Mouse (Mus musculus) MEL (cell line): ENCODE measurements around the gene Mef2b. TPM values are rescaled to one million over a fixed set of nuclear protein-coding genes. Genes with fewer than 3 reads are reported as not detected.

ENCODE experiments used
- DNase-seq: peaks from one replicate; pipeline ENCODE4 v3.0.0; 2011; ENCODE audit warnings: low read depth, low spot score
- H3K27ac ChIP-seq: 2 replicates; pipeline ENCODE4 v1.5.1; 2012; ENCODE audit warnings: low read depth, mild to moderate bottlenecking, control low read depth, low read length, moderate library complexity; ENCODE audit not compliant: control insufficient read depth
- H3K27me3 ChIP-seq, 2 experiments: fragments of 150-350 bp in 1 of 2; sonication (generic) in 1 of 2; 2 replicates each; pipeline ENCODE4 v1.6.1; 2012; ENCODE audit warnings: low read length in 2 of 2, mild to moderate bottlenecking in 2 of 2, improper control_type of control experiment in 1 of 2, moderate library complexity in 1 of 2; ENCODE audit not compliant: insufficient read depth in 2 of 2, control insufficient read depth in 1 of 2
- H3K36me3 ChIP-seq, 2 experiments: 2 replicates each; pipeline ENCODE4 v1.6.1; 2012 to 2014; ENCODE audit warnings: low read length in 2 of 2, improper control_type of control experiment in 1 of 2, inconsistent platforms in 1 of 2, mild to moderate bottlenecking in 1 of 2; ENCODE audit not compliant: insufficient read depth in 2 of 2, control insufficient read depth in 1 of 2
- H3K4me1 ChIP-seq, 2 experiments: fragments of 150-350 bp in 1 of 2; sonication (generic) in 1 of 2; 2 replicates each; pipeline ENCODE4 v1.6.1; 2012; ENCODE audit warnings: low read length in 2 of 2, improper control_type of control experiment in 1 of 2, mild to moderate bottlenecking in 1 of 2; ENCODE audit not compliant: insufficient read depth in 2 of 2, control insufficient read depth in 1 of 2
- H3K4me3 ChIP-seq, 2 experiments: fragments of 150-350 bp in 1 of 2; sonication (generic) in 1 of 2; 2 replicates each; pipeline ENCODE4 v1.5.1; 2012; ENCODE audit warnings: low read depth in 2 of 2, low read length in 2 of 2, mild to moderate bottlenecking in 2 of 2, moderate library complexity in 2 of 2, control low read depth in 1 of 2, improper control_type of control experiment in 1 of 2; ENCODE audit not compliant: control insufficient read depth in 1 of 2, insufficient read depth in 1 of 2
- H3K79me2 ChIP-seq: 2 replicates; pipeline ENCODE4 v1.6.1; 2012; ENCODE audit warnings: mild to moderate bottlenecking, low read length, moderate library complexity; ENCODE audit not compliant: control insufficient read depth, poor library complexity, insufficient read depth
- H3K9ac ChIP-seq: 2 replicates; pipeline ENCODE4 v1.6.1; 2012; ENCODE audit warnings: low read depth, mild to moderate bottlenecking, control low read depth, low read length, moderate library complexity; ENCODE audit not compliant: control insufficient read depth, poor library complexity, severe bottlenecking
- H3K9me3 ChIP-seq: fragments of 150-350 bp; sonication (generic); replicated peaks from 2 replicates; pipeline ENCODE4 v1.6.1; 2012; ENCODE audit warnings: mild to moderate bottlenecking, low read length, improper control_type of control experiment, moderate library complexity; ENCODE audit not compliant: insufficient read depth
- BHLHE40 ChIP-seq: IDR thresholded peaks from 2 replicates; pipeline ENCODE4 v1.6.1; 2012; ENCODE audit warnings: low read depth, mild to moderate bottlenecking, inconsistent platforms, low read length, improper control_type of control experiment, borderline replicate concordance
- CHD1 ChIP-seq: IDR thresholded peaks from 2 replicates; pipeline ENCODE4 v1.6.1; 2012; ENCODE audit warnings: low read depth, mild to moderate bottlenecking, inconsistent platforms, low read length, improper control_type of control experiment
- CTCF ChIP-seq, 3 experiments: IDR thresholded peaks in 2 of 3; conservative IDR thresholded peaks in 1 of 3; 2 replicates each; pipeline ENCODE4 v1.5.1; 2011 to 2012; ENCODE audit warnings: low read length in 3 of 3, low read depth in 2 of 3, mild to moderate bottlenecking in 2 of 3, improper control_type of control experiment in 1 of 3, inconsistent platforms in 1 of 3, mixed read lengths in 1 of 3, moderate library complexity in 1 of 3; ENCODE audit not compliant: control insufficient read depth in 1 of 3, insufficient read depth in 1 of 3, poor library complexity in 1 of 3, severe bottlenecking in 1 of 3
- ELF1 ChIP-seq: IDR thresholded peaks from 2 replicates; pipeline ENCODE4 v1.6.1; 2014; ENCODE audit warnings: low read depth, mild to moderate bottlenecking, inconsistent platforms, low read length, improper control_type of control experiment, moderate library complexity
- EP300 ChIP-seq, 2 experiments: IDR thresholded peaks; 2 replicates each; pipeline ENCODE4 v1.6.1; 2011; ENCODE audit warnings: improper control_type of control experiment in 2 of 2, low read length in 2 of 2, low read depth in 1 of 2, mild to moderate bottlenecking in 1 of 2
- GABPA ChIP-seq: IDR thresholded peaks from 2 replicates; pipeline ENCODE4 v1.6.1; 2012; ENCODE audit warnings: low read depth, mild to moderate bottlenecking, inconsistent platforms, low read length, improper control_type of control experiment, moderate library complexity
- GATA1 ChIP-seq: IDR thresholded peaks from 2 replicates; pipeline ENCODE4 v1.6.1; 2011; ENCODE audit warnings: low read depth, low read length, improper control_type of control experiment
- MAX ChIP-seq: IDR thresholded peaks from 2 replicates; pipeline ENCODE4 v1.6.1; 2011; ENCODE audit warnings: low read length, improper control_type of control experiment
- MAZ ChIP-seq: IDR thresholded peaks from 2 replicates; pipeline ENCODE4 v1.6.1; 2012; ENCODE audit warnings: low read depth, mild to moderate bottlenecking, inconsistent platforms, low read length, improper control_type of control experiment
- MEF2A ChIP-seq: IDR thresholded peaks from 2 replicates; pipeline ENCODE4 v1.6.1; 2014; ENCODE audit warnings: low read depth, mild to moderate bottlenecking, inconsistent platforms, low read length, improper control_type of control experiment; ENCODE audit not compliant: poor library complexity, insufficient replicate concordance, severe bottlenecking; ENCODE audit errors: extremely low read depth
- MXI1 ChIP-seq: IDR thresholded peaks from 2 replicates; pipeline ENCODE4 v1.6.1; 2011; ENCODE audit warnings: mild to moderate bottlenecking, low read depth, low read length, improper control_type of control experiment
- MYB ChIP-seq: IDR thresholded peaks from 2 replicates; pipeline ENCODE4 v1.6.1; 2011; ENCODE audit warnings: mild to moderate bottlenecking, low read depth, low read length, improper control_type of control experiment
- MYC ChIP-seq: IDR thresholded peaks from 2 replicates; pipeline ENCODE4 v1.6.1; 2011; ENCODE audit warnings: low read depth, mild to moderate bottlenecking, low read length, improper control_type of control experiment, moderate library complexity
- NRF1 ChIP-seq: IDR thresholded peaks from 2 replicates; pipeline ENCODE4 v1.6.1; 2014; ENCODE audit warnings: low read depth, mild to moderate bottlenecking, inconsistent platforms, low read length, improper control_type of control experiment, moderate library complexity; ENCODE audit not compliant: poor library complexity, insufficient read depth, severe bottlenecking
- POLR2A ChIP-seq, 2 experiments: IDR thresholded peaks; 2 replicates each; pipeline ENCODE4 v1.6.1; 2011 to 2012; ENCODE audit warnings: low read length in 2 of 2, mild to moderate bottlenecking in 2 of 2, control low read depth in 1 of 2, improper control_type of control experiment in 1 of 2, low read depth in 1 of 2, moderate library complexity in 1 of 2; ENCODE audit not compliant: control insufficient read depth in 1 of 2, insufficient read depth in 1 of 2, poor library complexity in 1 of 2
- POLR2AphosphoS2 ChIP-seq: IDR thresholded peaks from 2 replicates; pipeline ENCODE4 v1.6.1; 2011; ENCODE audit warnings: low read length, improper control_type of control experiment
- RAD21 ChIP-seq: IDR thresholded peaks from 2 replicates; pipeline ENCODE4 v1.6.1; 2011; ENCODE audit warnings: mild to moderate bottlenecking, low read depth, low read length, improper control_type of control experiment
- SIN3A ChIP-seq: IDR thresholded peaks from 2 replicates; pipeline ENCODE4 v1.6.1; 2012; ENCODE audit warnings: low read length, improper control_type of control experiment, inconsistent platforms
- SMC3 ChIP-seq: IDR thresholded peaks from 2 replicates; pipeline ENCODE4 v1.6.1; 2011; ENCODE audit warnings: low read depth, low read length, improper control_type of control experiment
- TAL1 ChIP-seq: IDR thresholded peaks from 2 replicates; pipeline ENCODE4 v1.6.1; 2012; ENCODE audit warnings: mild to moderate bottlenecking, inconsistent platforms, low read length, moderate library complexity, mixed read lengths
- TBP ChIP-seq: IDR thresholded peaks from 2 replicates; pipeline ENCODE4 v1.8.0; 2011; ENCODE audit warnings: low read depth, low read length, improper control_type of control experiment
- UBTF ChIP-seq: IDR thresholded peaks from 2 replicates; pipeline ENCODE4 v1.6.1; 2012; ENCODE audit warnings: low read depth, mild to moderate bottlenecking, inconsistent platforms, low read length, improper control_type of control experiment, moderate library complexity, borderline replicate concordance; ENCODE audit not compliant: insufficient read depth
- USF1 ChIP-seq: IDR thresholded peaks from 2 replicates; pipeline ENCODE4 v1.6.1; 2014; ENCODE audit warnings: low read depth, mild to moderate bottlenecking, inconsistent platforms, low read length, improper control_type of control experiment, moderate library complexity
- USF2 ChIP-seq, 2 experiments: IDR thresholded peaks; 2 replicates each; pipeline ENCODE4 v1.6.1; 2011 to 2012; ENCODE audit warnings: improper control_type of control experiment in 2 of 2, low read length in 2 of 2, borderline replicate concordance in 1 of 2, inconsistent platforms in 1 of 2, low read depth in 1 of 2, mild to moderate bottlenecking in 1 of 2; ENCODE audit not compliant: insufficient read depth in 1 of 2
- ZC3H11A ChIP-seq: IDR thresholded peaks from 2 replicates; pipeline ENCODE4 v1.6.1; 2012; ENCODE audit warnings: low read depth, mild to moderate bottlenecking, inconsistent platforms, low read length, improper control_type of control experiment
- ZMIZ1 ChIP-seq: IDR thresholded peaks from 2 replicates; pipeline ENCODE4 v1.6.1; 2012; ENCODE audit warnings: low read depth, mild to moderate bottlenecking, inconsistent platforms, low read length, improper control_type of control experiment, moderate library complexity
- polyA plus RNA-seq, 2 experiments: library from polyadenylated mRNA; stranded (reverse) in 1 of 2; unstranded in 1 of 2; fragments of >175 nt in 1 of 2; fragments of >200 nt in 1 of 2; gene quantifications; 2 replicates each; pipeline versions ENCODE4 v1.2.1 to v1.2.4; 2012; ENCODE audit warnings: low replicate concordance in 2 of 2, low read depth in 1 of 2; ENCODE audit not compliant: insufficient read length in 2 of 2, insufficient read depth in 1 of 2, missing spikeins in 1 of 2
- total RNA-seq: library from RNA; depleted of rRNA; stranded (reverse); fragments of 300-350 nt; gene quantifications from 2 replicates; pipeline ENCODE4 v1.2.3, GENCODE M21; 2012

The Mef2b gene
- total and polyA plus RNA-seq, 3 experiments = 2.0 to 6.5 TPM; not detected in 1

GRCm38 (mm10) chr8:70200098-70200681 is 60.7 kb downstream of the Mef2b start:
- Histone ChIP-seq H3K9ac (no peak overlapping the region), H3K27ac (no peak overlapping the region), H3K4me3 (no peak overlapping the region), H3K9me3 (no peaks in the 10 kb centered on the region), H3K79me2 (peaks cover 2% of the 10 kb centered on the region; the same call in 1 of the 2 replicates), H3K27me3 (no peaks in the 10 kb centered on the region), H3K36me3 (peaks cover 0 to 6% of the 10 kb centered on the region in 2 experiments; a peak in 3 of 4 replicates), H3K4me1 (peaks cover 5 to 18% of the 10 kb centered on the region in 2 experiments)
- peak; percentile 44 for DNase-seq
- TF ChIP-seq NRF1 (no peak), CHD1 (no peak), ELF1 (no peak), EP300 (IDR thresholded peaks at IDR 0.05; ENCODE audit: low read depth in 1 of 2, low read length in 2 of 2) (no peak), MEF2A (no peak), UBTF (no peak), MXI1 (no peak), TAL1 (no peak), ZMIZ1 (no peak), BHLHE40 (no peak), MYB (no peak), SIN3A (0 out of 2 replicates have a peak, but pooled peaks have one; percentile 23), GABPA (no peak), USF1 (no peak), RAD21 (peak; percentile 43), USF2 (IDR thresholded peaks at IDR 0.05; ENCODE audit: borderline replicate concordance in 1 of 2, insufficient read depth in 1 of 2, low read depth in 1 of 2, low read length in 2 of 2) (no peak), MAZ (no peak), POLR2A (IDR thresholded peaks at IDR 0.05; ENCODE audit: control insufficient read depth in 1 of 2, insufficient read depth in 1 of 2, low read depth in 1 of 2, low read length in 2 of 2, poor library complexity in 1 of 2) (no peak), ZC3H11A (no peak), TBP (no peak), SMC3 (peak; percentile 57), CTCF (IDR thresholded peaks at IDR 0.05 in 2 of 3, conservative IDR thresholded peaks at IDR 0.05 in 1 of 3; ENCODE audit: control insufficient read depth in 1 of 3, insufficient read depth in 1 of 3, low read depth in 2 of 3, low read length in 3 of 3, poor library complexity in 1 of 3, severe bottlenecking in 1 of 3) (peak in 2 of 3 experiments; percentile 20 to 60; a peak in 3 of 6 replicates), GATA1 (no peak), MAX (no peak), POLR2AphosphoS2 (no peak), MYC (no peak)
